Mouse (Mus musculus): ENCODE measurements around the gene Vmn1r85.

- no peak for TF ChIP-seq CTCF (IDR thresholded peaks at IDR 0.05; ENCODE audit: borderline replicate concordance, extremely low read depth, insufficient read depth, insufficient read length)
- no peak for TF ChIP-seq POLR2A (IDR thresholded peaks at IDR 0.05; ENCODE audit: borderline replicate concordance, extremely low read depth, insufficient read depth, insufficient read length, poor library complexity, severe bottlenecking)
Measured at GRCm38 (mm10) chr7:13043120-13043444, 51.9 kb downstream of the Vmn1r85 start.

All from brain, embryonic 14.5 days (tissue).